Mouse (Mus musculus) cerebellum, postnatal 10 days (tissue): ENCODE measurements at regions not wholly inside any gene's neighbourhood (a gene's known extent, or its start where the extent isn't known, plus 50 kb on each side); places are given as distances from the start of the nearest gene placed in this dataset.

ENCODE experiments used
- DNase-seq, 2 experiments: peaks; one replicate each; pipeline ENCODE4 v3.0.0; 2021; ENCODE audit warnings: mixed read lengths in 2 of 2

- no peak for DNase-seq
These were observed 72.8 kb upstream of the Rgma start for GRCm38 (mm10) chr7:73302501-73302900.

DNA sequence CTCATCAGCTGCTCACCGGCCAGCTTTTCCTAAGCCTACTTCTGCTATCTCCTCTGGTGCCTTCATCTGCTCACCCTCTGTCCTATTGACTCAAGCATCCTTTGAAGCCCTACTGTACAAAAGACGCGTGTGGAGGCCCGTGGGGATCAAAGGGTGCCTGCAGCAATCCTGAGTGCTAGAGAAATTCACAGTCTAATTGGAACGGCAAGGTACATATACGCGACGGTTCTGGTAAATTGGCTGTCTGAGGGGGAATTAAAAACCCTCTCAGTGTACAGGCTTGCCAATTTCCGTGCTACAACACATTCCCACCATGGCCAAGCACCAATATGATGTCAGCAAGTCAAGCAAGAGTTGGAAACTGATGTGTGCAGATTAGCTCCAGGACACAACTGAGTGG is 71.5 kb upstream of the Rgma start:
- DNase-seq = no peak

DNA sequence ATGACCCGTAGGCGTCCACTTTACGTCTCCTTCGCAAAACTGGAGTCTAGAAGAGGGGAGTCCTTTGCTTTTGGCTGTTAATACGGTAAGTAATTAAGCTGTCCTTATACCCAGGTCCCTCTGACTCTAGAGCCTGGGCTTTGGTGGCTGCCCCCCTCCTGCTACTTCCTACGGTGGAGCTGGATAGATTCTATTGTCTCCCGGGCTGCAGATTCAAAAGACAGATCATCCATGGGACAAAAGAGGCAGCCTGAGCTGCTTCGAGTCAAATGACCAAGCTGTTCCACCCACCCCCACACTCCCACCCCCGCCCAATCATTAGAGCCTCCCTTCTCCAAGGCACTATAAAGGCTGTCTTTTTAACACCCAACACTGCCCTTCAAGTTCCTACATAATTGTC is 70.5 kb upstream of the Rgma start:
- no peak for DNase-seq

GRCm38 (mm10) chr7:73305286-73305975 is 69.9 kb upstream of the Rgma start:
- DNase-seq = no peak

- DNase-seq = no peak
These were observed 69.0 kb upstream of the Rgma start for GRCm38 (mm10) chr7:73306296-73306695.

GRCm38 (mm10) chr7:73306728-73307127 is 68.6 kb upstream of the Rgma start:
- no peak for DNase-seq

- DNase-seq = peak in 1 of 2 experiments; percentile 26
These were observed 67.5 kb upstream of the Rgma start for GRCm38 (mm10) chr7:73307586-73308490.

DNA sequence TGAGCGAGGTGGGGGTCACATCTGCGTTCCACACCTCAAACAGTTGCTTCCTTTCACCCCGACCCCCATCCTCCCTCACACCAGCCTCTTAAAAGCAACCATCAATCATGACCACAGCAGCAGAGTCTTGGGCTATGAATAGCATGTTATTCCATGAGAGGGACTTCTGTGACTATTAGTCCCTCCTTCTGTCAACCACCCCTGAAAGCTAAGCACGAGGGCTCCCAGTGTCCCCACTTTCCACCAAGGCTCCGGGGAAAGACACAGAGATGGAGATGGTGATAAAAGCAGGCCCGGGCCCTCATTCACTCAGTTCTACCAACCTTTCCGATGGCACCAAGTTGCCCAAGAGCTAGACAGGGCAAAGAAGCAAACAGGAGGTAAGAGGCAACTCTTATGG is 66.3 kb upstream of the Rgma start:
- DNase-seq = no peak

DNA sequence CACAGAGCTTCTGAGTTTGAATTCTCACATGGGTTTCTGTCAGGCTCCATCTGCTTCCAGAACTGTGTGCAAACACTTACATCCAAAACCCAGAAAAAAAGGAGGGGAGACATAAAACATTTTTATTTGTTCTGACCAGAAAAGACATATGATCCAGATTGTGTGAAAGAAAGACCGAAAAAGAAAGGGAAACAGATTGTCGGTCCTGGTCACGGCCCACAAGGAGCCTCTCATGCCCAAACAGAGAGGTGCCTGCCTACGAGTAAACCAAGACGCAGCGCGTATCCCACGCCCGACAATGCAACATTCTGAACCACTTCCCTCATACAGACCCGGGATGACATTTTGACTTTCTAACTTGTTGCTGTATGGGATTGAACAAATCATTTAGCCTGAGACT is 65.3 kb upstream of the Rgma start:
- no peak for DNase-seq

GRCm38 (mm10) chr7:73310581-73311136 is 64.7 kb upstream of the Rgma start:
- DNase-seq = no peak

DNA sequence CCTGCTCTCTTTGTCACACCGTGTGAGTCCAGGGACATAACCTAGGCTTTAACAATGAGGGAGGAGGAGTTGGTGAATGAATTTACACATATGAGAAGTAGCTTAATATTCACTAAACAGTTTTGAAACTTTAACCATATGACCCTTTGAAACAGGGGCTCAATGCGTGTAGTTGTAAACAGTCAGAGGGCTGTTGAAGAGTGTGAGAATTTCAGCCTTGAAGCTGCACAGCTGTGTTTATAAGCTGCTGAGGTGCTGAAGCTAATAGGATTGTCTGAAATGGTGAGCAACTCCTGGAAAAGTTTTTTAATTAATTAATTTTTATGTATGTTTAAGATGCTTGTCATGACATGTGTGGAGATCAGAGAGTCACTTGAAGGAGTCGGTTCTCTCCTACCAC is 59.8 kb upstream of the Rgma start:
- DNase-seq = no peak

DNA sequence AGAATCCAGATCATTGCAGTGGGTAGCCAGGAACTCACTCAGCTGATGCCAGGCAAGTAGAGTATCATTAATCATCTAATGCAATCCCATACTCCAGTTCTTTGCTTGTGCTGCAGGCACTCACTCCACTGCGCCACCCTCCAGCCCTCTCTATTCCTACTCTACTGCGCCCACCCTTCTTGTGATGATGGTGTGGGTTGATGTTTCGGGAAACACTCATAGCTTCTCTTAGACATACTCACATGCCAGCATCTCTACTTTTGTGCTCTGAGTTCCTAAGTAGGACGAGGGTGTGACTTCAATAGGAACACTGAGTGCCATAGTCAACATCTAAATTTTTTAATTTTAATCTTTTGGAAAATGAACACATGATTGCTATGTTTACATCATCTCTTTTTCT is 57.7 kb upstream of the Rgma start:
- no peak for DNase-seq

DNA sequence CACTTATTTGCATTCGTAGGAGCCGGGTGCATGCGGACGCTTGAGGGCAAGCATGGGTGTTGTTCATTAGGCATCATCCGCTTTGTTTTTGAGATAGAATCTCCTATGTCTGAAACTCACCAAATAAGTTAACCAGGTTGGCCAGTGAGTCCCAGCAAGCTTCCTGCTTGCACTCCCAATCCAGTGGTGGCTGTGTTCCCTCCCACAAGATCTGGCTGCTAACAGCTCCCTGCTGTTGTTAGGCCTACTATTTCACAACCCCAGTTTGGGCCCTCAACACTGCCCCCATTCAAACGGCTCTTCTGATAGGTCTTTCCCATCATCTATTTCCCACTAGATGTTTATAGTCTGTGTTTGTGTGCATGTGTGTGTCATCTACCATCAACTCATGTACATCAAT is 56.3 kb upstream of the Rgma start:
- no peak for DNase-seq

DNA sequence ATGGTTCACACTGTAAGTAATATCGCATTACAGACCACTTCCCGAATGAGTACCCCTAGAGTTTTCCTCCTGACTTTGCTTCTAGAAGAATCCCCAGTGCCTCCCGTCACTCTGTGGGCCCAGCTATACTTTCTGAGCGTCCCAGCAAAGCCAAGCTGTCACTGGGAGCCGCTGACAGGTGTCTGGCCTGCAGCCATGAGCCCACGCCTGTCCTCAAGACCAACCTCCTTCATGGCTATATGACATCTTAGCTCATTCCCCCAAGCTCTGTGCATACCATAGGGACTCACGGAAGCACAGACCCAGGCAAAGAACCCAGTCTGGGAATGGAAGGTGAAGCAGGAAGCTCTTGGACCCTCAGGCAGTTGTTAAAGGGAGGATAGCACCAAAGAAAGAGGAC is 55.3 kb upstream of the Rgma start:
- peak; percentile 39 to 56 for DNase-seq

DNA sequence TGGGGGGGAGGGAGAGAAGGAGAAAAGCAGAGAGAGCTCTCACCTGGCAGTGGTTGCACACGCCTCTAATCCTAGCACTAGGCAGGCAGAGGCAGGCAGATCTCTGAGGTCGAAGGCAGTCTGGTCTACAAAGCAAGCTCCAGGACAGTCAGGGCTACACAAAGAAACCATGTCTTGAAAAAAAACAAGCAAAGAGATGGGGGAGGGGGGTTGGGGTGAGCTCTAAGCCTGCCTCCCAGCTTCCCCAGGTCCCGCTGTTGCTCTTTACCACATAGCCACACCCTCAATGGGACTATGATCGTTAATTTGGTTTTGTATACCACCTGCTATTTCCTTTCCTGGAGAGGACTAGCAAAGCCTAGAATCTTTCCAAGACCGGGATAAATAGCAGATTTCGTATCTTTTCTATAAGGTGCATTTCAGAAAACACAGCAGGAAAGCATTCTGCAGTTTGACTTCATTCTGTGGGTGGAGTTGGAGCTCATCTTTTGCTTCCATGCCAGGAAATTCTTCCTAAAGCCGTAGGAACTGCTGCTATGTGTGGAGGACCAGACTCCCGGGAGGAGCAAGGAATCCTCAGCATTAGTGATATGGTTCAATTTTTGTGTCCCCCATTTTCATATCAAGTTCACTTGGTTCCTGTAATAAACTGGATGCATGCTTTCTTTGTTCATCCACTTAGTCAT is 52.7 kb upstream of the Rgma start:
- no peak for DNase-seq

GRCm38 (mm10) chr7:73323556-73323955 is 51.8 kb upstream of the Rgma start:
- peak in 1 of 2 experiments; percentile 16 for DNase-seq

GRCm38 (mm10) chr7:73325503-73325902 is 49.8 kb upstream of the Rgma start:
- no peak for DNase-seq
